Mouse (Mus musculus): ENCODE measurements around the gene Dcdc2a. TPM values are rescaled to one million over a fixed set of nuclear protein-coding genes. Genes with fewer than 3 reads are reported as not detected.

Gene Dcdc2a
- polyA plus RNA-seq, 1 experiment from 2014 or later = 0.82 TPM

DNA sequence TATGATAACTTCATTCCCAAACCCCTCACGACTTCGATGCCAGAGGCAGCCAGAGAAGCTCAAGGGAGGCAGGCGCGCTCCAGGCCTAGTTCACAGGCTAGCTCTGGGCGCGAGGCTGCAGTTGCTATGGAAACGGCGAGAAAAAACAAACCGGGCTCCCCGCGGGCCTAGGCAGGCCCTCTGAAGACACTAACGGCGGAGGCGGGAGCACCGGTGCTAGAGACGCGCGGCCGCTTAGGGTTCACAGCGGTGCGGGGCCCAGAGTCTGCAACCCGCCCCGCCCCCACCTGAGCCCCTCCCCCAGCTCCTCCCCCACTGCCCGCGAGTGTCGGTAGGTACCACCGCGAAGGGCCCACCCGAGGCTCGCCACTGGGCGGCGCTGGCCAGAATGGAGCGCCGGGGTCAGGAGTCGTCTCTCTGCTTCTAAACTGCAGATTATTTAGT lies 671 bp upstream of the Dcdc2a start:
- H3K9me3 ChIP-seq = no peaks in the 10 kb centered on the region
- H3K4me3 ChIP-seq = peak overlapping the region; percentile 55
- no peaks in the 10 kb centered on the region for H3K36me3 ChIP-seq
- peaks cover 18% of the 10 kb centered on the region for H3K4me1 ChIP-seq (replicated peaks)
- peak overlapping the region; percentile 61 for H3K9ac ChIP-seq
- H3K4me2 ChIP-seq = peak overlapping the region; percentile 98
- peak; percentile 90 for ATAC-seq (ENCODE audit: low read depth)
- no peak overlapping the region for H3K27ac ChIP-seq (replicated peaks)
- under 1% methylated on average over 35 of the region's 35 CpGs for WGBS
- H3K27me3 ChIP-seq = peaks cover 52% of the 10 kb centered on the region

- ATAC-seq (ENCODE audit: low read depth) = no peak
- no peak overlapping the region for H3K4me2 ChIP-seq
- 93% methylated on average over 2 of the region's 2 CpGs for WGBS
Observed at GRCm38 (mm10) chr13:25066659-25067058, 10.9 kb downstream of the Dcdc2a start.

GRCm38 (mm10) chr13:25067183-25067582 lies 11.4 kb downstream of the Dcdc2a start:
- WGBS = 86% methylated on average over 4 of the region's 4 CpGs

More at GRCm38 (mm10) chr13:25066659-25067058, 10.9 kb downstream of the Dcdc2a start:
- no peaks in the 10 kb centered on the region for H3K36me3 ChIP-seq
- H3K4me3 ChIP-seq = no peak overlapping the region
- no peaks in the 10 kb centered on the region for H3K27me3 ChIP-seq
- H3K27ac ChIP-seq (replicated peaks) = no peak overlapping the region
- no peaks in the 10 kb centered on the region for H3K9me3 ChIP-seq
- H3K4me1 ChIP-seq (replicated peaks) = no peaks in the 10 kb centered on the region
- H3K9ac ChIP-seq = no peak overlapping the region

DNA sequence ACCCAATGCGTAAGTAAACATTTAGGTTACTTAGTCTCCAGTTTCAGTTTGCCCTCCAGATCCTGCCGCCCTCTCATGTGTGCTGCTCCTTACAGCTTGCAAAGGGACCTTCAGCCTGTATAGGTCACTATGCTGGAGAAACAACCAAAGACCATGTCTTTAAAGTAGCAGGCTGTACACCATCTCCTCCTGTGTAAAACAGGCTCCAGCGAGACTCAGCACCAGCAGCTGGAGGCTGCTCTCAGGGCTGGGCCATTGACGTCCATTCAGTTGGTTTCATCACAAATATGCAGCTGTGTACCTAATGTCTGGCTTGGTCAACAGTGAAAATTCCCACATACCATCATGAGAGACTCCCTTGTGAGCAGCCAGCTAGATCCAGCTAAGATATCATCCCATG lies 14.0 kb downstream of the Dcdc2a start:
- H3K9ac ChIP-seq = no peak overlapping the region
- no peaks in the 10 kb centered on the region for H3K4me1 ChIP-seq (replicated peaks)
- H3K27me3 ChIP-seq = no peaks in the 10 kb centered on the region
- no peak overlapping the region for H3K4me3 ChIP-seq
- no peaks in the 10 kb centered on the region for H3K36me3 ChIP-seq
- no peak overlapping the region for H3K27ac ChIP-seq (replicated peaks)
- WGBS = 88% methylated on average over 4 of the region's 4 CpGs
- H3K9me3 ChIP-seq = no peaks in the 10 kb centered on the region
- no peak for ATAC-seq (ENCODE audit: low read depth)
- no peak overlapping the region for H3K4me2 ChIP-seq

More at GRCm38 (mm10) chr13:25067183-25067582, 11.4 kb downstream of the Dcdc2a start:
- no peak for ATAC-seq (ENCODE audit: low read depth)
- H3K4me1 ChIP-seq (replicated peaks) = no peaks in the 10 kb centered on the region
- no peak overlapping the region for H3K27ac ChIP-seq (replicated peaks)
- H3K9me3 ChIP-seq = no peaks in the 10 kb centered on the region
- no peak overlapping the region for H3K4me2 ChIP-seq
- H3K4me3 ChIP-seq = no peak overlapping the region
- no peak overlapping the region for H3K9ac ChIP-seq
- no peaks in the 10 kb centered on the region for H3K36me3 ChIP-seq
- no peaks in the 10 kb centered on the region for H3K27me3 ChIP-seq

DNA sequence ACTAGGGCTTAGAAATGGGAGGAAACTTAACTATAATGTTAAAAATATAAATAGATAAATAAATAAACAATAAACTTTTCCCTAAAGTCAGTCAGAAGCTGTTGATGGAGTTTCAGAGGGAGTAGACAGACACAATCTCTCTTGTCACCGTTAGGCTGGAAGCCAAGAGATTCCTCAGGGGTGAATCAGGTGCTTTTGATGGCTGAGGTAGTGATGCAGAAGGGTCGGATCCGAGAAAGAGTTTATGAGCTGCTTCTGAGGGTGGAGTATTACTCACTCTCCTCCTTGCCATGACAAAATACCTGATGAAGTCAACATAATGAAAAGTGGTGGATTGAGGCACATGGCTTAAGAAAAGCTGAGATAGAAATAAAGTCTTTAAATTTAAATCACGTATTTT lies 15.0 kb downstream of the Dcdc2a start:
- no peaks in the 10 kb centered on the region for H3K4me1 ChIP-seq (replicated peaks)
- no peak for ATAC-seq (ENCODE audit: low read depth)
- no peak overlapping the region for H3K4me2 ChIP-seq
- no peak overlapping the region for H3K9ac ChIP-seq
- H3K4me3 ChIP-seq = no peak overlapping the region
- H3K36me3 ChIP-seq = no peaks in the 10 kb centered on the region
- no peak overlapping the region for H3K27ac ChIP-seq (replicated peaks)
- 91% methylated on average over 4 of the region's 4 CpGs for WGBS
- no peaks in the 10 kb centered on the region for H3K27me3 ChIP-seq
- no peaks in the 10 kb centered on the region for H3K9me3 ChIP-seq

- no peaks in the 10 kb centered on the region for H3K36me3 ChIP-seq
- no peaks in the 10 kb centered on the region for H3K9me3 ChIP-seq
- 2% methylated on average over 7 of the region's 7 CpGs for WGBS
- H3K27ac ChIP-seq (replicated peaks) = no peak overlapping the region
- no peak overlapping the region for H3K4me2 ChIP-seq
- no peak overlapping the region for H3K4me3 ChIP-seq
- H3K9ac ChIP-seq = no peak overlapping the region
- H3K27me3 ChIP-seq = peaks cover 17% of the 10 kb centered on the region
- H3K4me1 ChIP-seq (replicated peaks) = peaks cover 13% of the 10 kb centered on the region; the same call in 1 of the 2 replicates
- no peak for ATAC-seq (ENCODE audit: low read depth)
Observed at GRCm38 (mm10) chr13:25077262-25077661, 21.5 kb downstream of the Dcdc2a start.

DNA sequence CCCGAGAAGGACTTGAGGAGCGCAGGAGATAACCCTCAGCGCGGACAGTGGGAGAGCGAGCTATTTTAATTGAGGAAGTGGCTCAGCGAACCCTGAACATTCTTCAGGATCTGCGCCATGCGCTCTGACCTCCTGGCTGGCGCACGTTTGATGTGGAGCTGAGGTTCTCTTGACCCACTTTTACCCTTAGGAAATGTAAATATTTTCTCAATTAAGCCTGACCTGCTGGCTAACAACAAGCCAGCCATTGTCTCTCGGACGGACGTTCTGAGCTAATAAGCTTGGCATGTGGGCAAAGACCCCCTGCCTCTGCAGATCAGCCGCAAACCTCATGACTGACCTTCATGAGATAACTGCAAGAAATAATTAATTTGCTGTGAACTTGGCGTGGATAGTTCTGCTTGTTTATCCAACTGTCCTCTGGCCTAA lies 27.4 kb downstream of the Dcdc2a start:
- H3K4me1 ChIP-seq (replicated peaks) = no peaks in the 10 kb centered on the region; the same call in 1 of the 2 replicates
- no peak overlapping the region for H3K4me2 ChIP-seq
- H3K27ac ChIP-seq (replicated peaks) = no peak overlapping the region
- no peak for ATAC-seq (ENCODE audit: low read depth)
- H3K9ac ChIP-seq = no peak overlapping the region
- no peaks in the 10 kb centered on the region for H3K36me3 ChIP-seq
- H3K4me3 ChIP-seq = no peak overlapping the region
- H3K9me3 ChIP-seq = no peaks in the 10 kb centered on the region
- H3K27me3 ChIP-seq = peaks cover 22% of the 10 kb centered on the region
- WGBS = 34% methylated on average over 15 of the region's 15 CpGs

- no peak overlapping the region for H3K9ac ChIP-seq
- H3K4me2 ChIP-seq = no peak overlapping the region
- 0 out of 2 replicates have a peak, but pooled peaks cover 10% of the 10 kb centered on the region for H3K27me3 ChIP-seq
- no peak for ATAC-seq (ENCODE audit: low read depth)
- H3K27ac ChIP-seq (replicated peaks) = no peak overlapping the region
- WGBS = 87% methylated on average over 7 of the region's 7 CpGs
- H3K4me3 ChIP-seq = no peak overlapping the region
- H3K9me3 ChIP-seq = no peaks in the 10 kb centered on the region
- no peaks in the 10 kb centered on the region for H3K36me3 ChIP-seq
- no peaks in the 10 kb centered on the region; the same call in 1 of the 2 replicates for H3K4me1 ChIP-seq (replicated peaks)
Observed at GRCm38 (mm10) chr13:25085147-25085546, 29.3 kb downstream of the Dcdc2a start.

DNA sequence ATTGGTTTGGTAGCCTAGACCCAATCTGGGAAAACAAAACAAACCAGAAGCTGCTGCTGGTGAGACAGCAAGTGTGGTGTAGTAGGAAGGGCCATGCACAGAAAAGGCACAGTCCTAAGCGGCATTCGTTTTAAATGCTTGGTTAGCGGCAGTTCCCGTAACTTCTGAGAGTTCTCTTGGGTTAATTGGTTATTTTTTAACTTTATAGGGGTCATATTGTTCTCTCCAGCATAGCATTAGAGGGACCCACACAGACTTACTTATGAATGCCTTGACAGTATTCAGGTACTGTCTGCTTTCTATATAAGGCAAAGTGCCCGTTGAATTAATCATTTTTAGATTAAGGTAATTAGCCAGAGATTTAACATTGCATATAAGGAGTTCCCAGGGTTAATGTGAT lies 35.5 kb downstream of the Dcdc2a start:
- Histone ChIP-seq H3K27ac (replicated peaks) (no peak overlapping the region), H3K4me3 (no peak overlapping the region), H3K4me1 (replicated peaks) (no peaks in the 10 kb centered on the region), H3K9me3 (no peaks in the 10 kb centered on the region), H3K27me3 (no peaks in the 10 kb centered on the region), H3K36me3 (no peaks in the 10 kb centered on the region), H3K9ac (no peak overlapping the region), H3K4me2 (no peak overlapping the region)
- 72% methylated on average over 5 of the region's 5 CpGs for WGBS
- ATAC-seq (ENCODE audit: low read depth) = no peak

- no peak overlapping the region for H3K4me3 ChIP-seq
- no peak overlapping the region for H3K4me2 ChIP-seq
- H3K9ac ChIP-seq = no peak overlapping the region
- 90% methylated on average over 4 of the region's 4 CpGs for WGBS
- no peaks in the 10 kb centered on the region for H3K36me3 ChIP-seq
- ATAC-seq (ENCODE audit: low read depth) = no peak
- no peaks in the 10 kb centered on the region for H3K9me3 ChIP-seq
- no peak overlapping the region for H3K27ac ChIP-seq (replicated peaks)
- H3K4me1 ChIP-seq (replicated peaks) = no peaks in the 10 kb centered on the region
- H3K27me3 ChIP-seq = no peaks in the 10 kb centered on the region
Observed at GRCm38 (mm10) chr13:25093776-25094175, 38.0 kb downstream of the Dcdc2a start.

DNA sequence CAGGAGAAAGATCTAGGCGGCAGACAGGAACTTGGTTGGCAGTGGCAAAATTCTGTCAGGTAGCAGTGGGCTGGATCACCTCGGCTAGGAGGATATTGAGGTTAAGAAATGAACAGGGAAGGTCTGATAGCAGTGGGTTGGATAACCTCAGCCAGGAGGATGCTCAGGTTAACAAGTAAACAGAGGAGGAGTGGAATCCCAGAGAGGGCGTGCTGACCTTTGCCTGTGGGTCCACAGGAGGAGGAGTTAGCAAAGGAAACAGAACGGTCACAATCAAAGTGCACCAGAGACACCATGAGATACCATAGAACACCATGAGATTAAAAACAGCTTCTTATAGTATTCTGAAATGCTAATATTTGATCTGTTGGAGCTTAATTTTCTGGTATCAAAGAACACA lies 38.6 kb downstream of the Dcdc2a start:
- 79% methylated on average over 4 of the region's 4 CpGs for WGBS
- no peaks in the 10 kb centered on the region for H3K9me3 ChIP-seq
- no peak overlapping the region for H3K9ac ChIP-seq

GRCm38 (mm10) chr13:25097348-25097747 lies 41.5 kb downstream of the Dcdc2a start:
- Histone ChIP-seq H3K36me3 (no peaks in the 10 kb centered on the region), H3K4me1 (replicated peaks) (no peaks in the 10 kb centered on the region), H3K9ac (no peak overlapping the region), H3K4me2 (no peak overlapping the region), H3K27ac (replicated peaks) (no peak overlapping the region), H3K9me3 (no peaks in the 10 kb centered on the region), H3K27me3 (no peaks in the 10 kb centered on the region), H3K4me3 (no peak overlapping the region)
- ATAC-seq (ENCODE audit: low read depth) = no peak
- WGBS = 58% methylated on average over 8 of the region's 8 CpGs

More for the DNA sequence above, 38.6 kb downstream of the Dcdc2a start:
- Histone ChIP-seq H3K4me2 (no peak overlapping the region), H3K4me3 (no peak overlapping the region), H3K27ac (replicated peaks) (no peak overlapping the region), H3K4me1 (replicated peaks) (no peaks in the 10 kb centered on the region), H3K36me3 (no peaks in the 10 kb centered on the region), H3K27me3 (no peaks in the 10 kb centered on the region)
- ATAC-seq (ENCODE audit: low read depth) = no peak

DNA sequence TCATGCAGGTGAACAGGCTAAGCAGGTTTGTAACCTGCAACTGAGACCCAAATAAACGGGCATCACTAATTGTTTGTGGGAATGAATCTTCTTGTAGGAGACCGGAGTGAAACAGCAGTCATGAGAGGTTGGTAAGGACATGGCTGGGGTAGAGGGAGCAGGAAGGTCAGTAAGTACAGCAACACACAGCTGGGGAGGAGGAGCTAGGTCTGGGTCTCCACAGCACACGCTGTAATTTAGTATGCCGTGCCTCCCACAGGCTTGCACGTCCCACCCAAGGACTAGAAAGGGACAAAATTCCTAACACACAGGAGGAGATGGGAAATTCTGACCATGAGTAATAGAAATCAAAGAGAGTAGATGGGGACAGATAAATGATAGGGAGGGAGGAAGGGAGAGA lies 42.8 kb downstream of the Dcdc2a start:
- ATAC-seq (ENCODE audit: low read depth) = no peak
- WGBS = 62% methylated on average over 5 of the region's 5 CpGs

More for the DNA sequence above, 42.8 kb downstream of the Dcdc2a start:
- Histone ChIP-seq H3K4me1 (replicated peaks) (no peaks in the 10 kb centered on the region), H3K4me3 (no peak overlapping the region), H3K9ac (no peak overlapping the region), H3K27ac (replicated peaks) (no peak overlapping the region), H3K4me2 (no peak overlapping the region), H3K9me3 (no peaks in the 10 kb centered on the region), H3K36me3 (no peaks in the 10 kb centered on the region), H3K27me3 (no peaks in the 10 kb centered on the region)
